Mouse (Mus musculus): ENCODE data around the gene Apobec4. TPM values are rescaled to one million over a fixed set of nuclear protein-coding genes. Genes with fewer than 3 reads are reported as not detected.
"Not testable (repeated sequence)": the region's sequence is repeated elsewhere in the genome, so short reads cannot be mapped to it uniquely, and the experiment has no call there.

Apobec4 gene
- total RNA-seq, 2 experiments from 2014 or later = not detected

DNA sequence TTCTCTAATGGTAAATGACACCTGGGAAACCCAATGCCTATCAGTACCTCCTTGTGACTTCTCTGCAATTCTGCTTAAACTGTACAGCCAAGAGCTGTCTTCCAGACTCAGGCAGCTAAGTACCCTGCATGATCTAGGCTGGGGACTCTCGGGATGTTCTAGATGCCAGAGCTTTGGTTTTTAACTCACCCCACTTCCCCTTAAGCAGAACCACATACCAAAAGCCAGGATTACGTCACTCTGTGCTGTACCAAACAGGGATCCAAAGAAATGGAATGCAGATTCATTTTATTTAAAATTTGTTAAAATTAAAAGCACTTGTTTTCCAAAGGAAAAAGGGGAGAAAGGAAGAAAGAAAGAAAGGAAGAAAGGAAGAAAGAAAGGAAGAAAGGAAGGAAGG is 11.4 kb downstream of the Apobec4 start:
- intact Hi-C loops (cut with DNase I) = no loop called here
- DNase-seq (ENCODE audit: low spot score in 2 of 2) = no peak

DNA sequence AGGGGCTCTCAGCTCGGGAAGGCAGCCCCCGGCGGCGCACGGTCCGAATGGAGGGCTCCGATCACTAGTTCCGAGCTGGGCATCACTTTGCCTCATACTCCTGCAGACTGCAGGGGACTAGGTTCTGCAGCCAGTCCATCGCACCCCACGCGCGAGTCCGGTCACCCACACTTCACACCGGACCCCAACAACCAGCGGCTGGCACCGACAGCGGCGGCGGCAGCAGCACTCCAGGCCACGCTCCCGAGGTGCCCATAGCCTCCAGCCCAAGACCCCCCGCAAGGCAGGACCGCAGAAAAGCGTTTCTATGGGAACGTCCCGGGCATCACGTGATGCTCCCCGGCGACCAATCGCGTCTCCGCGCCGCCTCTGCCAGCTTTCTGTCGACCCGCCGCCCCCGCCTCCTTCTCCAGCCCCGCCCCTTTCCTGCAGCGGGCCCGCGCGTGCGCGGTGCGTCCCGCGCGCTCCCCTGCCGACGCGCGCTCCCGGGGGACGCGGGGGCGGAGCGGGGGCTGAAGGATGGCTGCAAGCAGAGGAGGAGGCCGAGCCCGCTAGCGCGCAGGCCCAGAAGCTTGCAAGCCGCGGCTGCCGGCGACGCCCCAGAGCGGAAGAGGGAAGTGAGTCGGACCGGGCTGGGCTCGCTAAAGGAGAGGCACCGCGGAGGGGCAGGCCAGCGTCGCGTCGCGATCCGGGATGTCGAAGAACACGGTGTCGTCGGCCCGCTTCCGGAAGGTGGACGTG is 15.9 kb downstream of the Apobec4 start, which contains the start of the genes Rgl1 and Arpc5:
TSS of gene Rgl1 (minus strand) at position 320 of the 741 bp plus-strand sequence.
TSS of gene Arpc5 (plus strand) at position 511 of the 741 bp plus-strand sequence.
- intact Hi-C loops (cut with DNase I) = loop anchor here (5.0 kb wide), 2 partner anchors 71 to 136 kb away; partner anchors contain the start of gene Smg7
- peak; percentile 97 to 98 for DNase-seq (ENCODE audit: low spot score in 2 of 2)

DNA sequence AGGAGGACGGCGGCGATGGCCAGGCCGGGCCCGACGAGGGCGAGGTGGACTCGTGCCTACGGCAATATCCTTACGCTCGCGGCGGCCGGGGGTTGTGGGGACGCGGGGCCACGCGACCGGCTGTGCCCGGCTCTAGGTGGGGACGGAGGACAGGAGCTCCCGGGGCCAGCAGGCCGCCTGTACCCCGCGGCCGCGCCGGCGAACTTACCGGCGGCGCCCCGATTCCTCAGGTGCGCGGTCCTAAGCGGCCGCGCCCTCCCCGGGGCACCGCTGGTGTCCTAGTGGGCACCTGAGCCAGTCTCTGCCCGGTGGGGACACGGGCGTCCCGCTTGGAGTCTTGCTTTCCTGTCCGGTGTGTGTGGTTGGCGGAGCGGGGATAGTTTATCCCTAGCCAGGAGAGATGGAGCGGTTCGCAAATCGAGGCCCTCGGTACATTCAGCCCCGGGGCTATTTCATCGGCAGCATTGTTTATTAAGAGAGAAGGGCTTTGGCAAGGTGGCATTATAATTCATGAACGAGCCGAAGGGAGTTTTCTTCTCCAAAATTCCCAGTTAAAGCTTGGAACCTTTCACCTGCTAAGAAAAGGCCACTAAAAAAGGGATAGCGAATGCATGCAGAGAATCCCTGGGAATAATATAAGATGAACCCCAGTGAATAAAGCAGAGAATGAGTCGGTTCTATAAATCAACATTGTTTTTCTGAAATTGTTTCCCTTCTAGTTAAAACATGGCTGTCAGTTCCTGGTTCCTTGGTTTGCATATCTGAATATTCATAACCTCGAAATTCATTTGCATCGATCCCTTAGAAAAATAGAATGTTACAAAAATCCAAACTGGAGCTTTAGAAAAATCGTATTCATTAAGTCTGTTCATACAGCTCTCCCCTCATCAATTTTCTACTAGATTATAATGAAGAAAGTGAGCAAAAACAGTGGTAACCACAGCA is 16.7 kb downstream of the Apobec4 start:
- intact Hi-C loops (cut with DNase I) = loop anchor here (5.0 kb wide), 2 partner anchors 70 to 135 kb away; partner anchors contain the start of gene Smg7
- peak; percentile 30 for DNase-seq (ENCODE audit: low spot score in 2 of 2)

DNA sequence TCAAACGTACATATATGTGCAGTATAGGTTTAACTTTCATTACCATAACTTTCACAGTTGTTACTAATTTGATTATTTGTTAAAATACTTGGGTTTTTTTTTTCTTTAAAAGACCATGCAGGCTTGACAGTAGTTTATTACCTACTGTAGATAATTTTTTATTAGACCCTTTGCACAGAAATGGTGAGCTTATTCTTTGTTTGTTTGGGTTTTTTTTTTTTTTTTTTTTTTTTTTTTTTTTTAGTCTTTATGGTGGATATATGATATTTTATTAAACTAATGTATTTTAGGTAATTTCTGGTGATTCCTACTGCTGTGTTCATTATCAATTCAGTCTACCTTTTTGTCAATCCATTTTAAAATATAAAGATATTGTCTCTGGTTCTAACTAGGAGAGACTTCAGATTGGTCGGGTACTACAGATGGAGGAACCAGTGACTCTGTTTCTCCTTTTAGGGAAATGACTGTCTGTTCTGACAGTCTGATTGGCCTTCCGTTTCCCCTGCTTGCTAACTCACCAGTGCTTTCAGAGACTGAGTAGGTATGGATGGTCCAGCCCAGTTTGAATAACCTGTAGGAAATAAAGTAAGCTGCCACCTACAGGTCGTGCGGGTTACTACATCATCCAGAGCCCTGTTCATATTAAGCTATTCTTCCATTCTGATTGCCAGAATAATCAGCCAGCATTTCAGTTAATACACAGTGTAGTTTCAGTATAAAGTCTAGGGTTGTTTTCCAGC is 17.6 kb downstream of the Apobec4 start:
- DNase-seq (ENCODE audit: low spot score in 2 of 2) = peak; percentile 93 to 94
- intact Hi-C loops (cut with DNase I) = loop anchor here (2.0 to 5.0 kb wide), 3 partner anchors 69 to 243 kb away; partner anchors contain the start of gene Smg7

DNA sequence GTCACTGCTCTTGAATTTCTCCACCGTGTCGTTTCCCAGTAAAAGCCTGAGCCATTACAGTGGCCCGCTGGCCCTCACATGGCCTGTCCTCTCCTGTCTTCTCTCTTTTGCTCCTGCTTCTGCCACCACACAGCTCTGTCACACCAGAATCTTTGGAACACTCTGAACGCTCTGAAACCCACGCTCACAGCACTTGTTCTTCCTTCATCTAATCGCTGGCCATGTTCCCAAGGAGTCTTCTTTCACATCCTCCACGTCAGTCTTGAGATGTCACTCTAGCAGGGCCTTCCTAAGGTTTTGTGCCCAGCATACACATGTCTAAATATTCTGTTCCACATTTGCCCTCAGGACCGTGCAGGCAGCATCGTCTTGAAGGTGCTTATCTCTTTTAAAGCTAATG is 20.7 kb downstream of the Apobec4 start:
- intact Hi-C loops (cut with DNase I) = no loop called here
- no peak for DNase-seq (ENCODE audit: low spot score in 2 of 2)

DNA sequence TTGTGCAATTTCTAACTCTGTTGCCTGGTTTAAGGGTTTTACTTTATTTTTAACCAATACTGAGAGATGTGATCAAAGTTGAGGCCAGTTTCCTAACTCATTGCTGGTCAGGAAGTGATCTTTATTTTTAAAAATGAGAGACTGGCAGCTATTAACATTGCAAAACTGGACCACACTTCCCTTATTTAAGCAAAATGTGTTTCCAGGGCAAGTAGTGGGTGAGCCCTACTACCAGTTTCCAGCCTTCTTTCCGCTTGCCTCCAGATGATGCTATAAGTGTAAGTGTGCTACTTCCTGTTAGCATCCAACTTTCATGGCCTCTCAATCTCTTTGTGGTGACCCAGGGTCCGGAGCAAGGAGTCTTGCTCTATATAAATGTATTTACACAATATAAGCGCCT is 24.2 kb downstream of the Apobec4 start:
- DNase-seq (ENCODE audit: low spot score in 2 of 2); intact Hi-C loops (cut with DNase I): not testable (repeated sequence)

DNA sequence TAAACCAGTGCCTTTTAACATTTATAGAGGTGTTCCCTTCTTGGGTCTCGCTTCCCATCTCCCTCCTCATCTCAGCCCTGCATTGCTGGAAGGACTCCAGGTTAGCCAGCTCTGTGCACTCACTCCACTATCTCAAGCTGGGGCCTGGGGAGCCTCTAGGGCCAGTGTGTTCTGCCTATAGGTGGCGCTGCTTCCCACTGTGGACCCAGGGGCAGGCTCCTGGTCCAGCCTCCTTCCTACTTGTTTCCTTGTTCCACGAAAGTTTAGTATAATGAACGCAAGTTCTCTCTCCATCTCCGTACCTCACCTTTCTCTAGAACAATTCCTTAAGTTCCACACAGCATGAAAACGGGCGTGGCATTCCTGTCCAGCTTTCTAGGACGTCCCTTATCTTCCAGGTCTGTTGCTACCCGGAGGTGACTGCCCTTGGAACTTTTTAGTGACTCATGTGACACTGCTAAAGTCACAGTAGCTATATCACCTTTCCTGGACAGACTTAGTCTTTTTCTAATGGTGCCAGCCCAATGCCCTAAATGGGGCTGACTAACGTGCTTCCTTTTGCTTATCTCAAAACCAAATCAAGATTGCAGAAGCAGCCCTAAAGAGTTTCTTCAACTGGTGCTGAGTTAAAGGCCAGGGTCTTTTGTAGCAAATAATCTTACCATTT is 28.9 kb downstream of the Apobec4 start:
- intact Hi-C loops (cut with DNase I) = no loop called here
- DNase-seq (ENCODE audit: low spot score in 2 of 2) = peak; percentile 41 to 71

DNA sequence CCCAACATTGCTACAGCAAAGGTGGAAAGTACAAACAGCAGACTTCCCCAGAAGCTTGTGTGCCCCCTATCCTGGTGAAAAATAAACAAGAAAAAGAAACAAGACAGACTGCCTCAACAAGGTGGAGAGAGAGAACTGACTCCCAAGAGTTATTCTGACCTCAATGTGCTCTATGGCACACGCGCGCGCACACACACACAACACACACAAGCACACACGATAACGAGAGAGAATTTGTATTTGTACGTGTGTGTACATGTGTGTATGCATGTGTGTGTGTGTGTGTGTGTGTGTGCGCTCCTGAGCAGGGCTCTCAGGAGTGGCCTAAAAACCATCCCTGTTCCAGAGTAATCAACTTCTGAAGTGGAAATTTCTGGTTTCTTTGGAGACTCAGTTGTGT is 34.3 kb downstream of the Apobec4 start:
- intact Hi-C loops (cut with DNase I) = loop anchor here (5.0 kb wide), 1 partner anchor 48 kb away; no protein-coding TSS in a partner anchor

DNA sequence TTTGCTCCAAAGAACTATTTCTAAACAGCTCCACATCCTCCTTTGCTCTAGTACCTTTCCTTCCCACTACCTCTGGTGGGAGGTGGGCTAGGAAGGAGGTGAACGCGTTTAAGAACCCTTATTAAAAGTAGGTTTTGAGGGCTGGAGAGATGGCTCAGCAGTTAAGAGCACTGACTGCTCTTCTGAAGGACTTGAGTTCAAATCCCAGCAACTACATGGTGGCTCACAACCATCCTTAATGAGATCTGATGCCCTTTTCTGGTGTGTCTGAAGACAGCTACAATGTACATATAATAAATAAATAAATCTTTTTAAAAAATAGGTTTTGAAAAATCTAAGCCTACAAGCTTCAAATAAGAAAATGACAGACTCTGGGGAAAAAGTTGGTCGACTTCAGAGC is 35.1 kb downstream of the Apobec4 start:
- DNase-seq (ENCODE audit: low spot score in 2 of 2); intact Hi-C loops (cut with DNase I): not testable (repeated sequence)

More for the DNA sequence above, 34.3 kb downstream of the Apobec4 start:
- DNase-seq (ENCODE audit: low spot score in 2 of 2) = no peak

DNA sequence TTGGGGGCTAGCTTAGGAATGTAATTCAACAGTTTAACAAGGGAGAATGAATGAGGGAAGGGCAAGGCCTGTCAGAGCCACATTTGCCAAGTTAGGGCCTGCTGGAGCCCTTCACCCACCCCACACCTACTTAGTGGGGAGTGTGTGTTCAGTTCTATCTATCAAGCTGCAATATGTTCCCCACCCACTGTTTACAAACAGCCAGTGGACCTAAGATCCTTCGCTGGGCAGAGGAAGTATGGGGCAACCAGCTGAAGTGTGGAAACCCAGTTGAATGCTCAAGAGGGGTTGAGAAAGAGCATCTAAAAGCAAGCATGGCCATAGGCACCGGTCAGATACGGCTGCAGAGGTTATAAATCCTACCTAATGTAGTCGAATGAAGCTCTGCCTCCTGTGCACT is 36.6 kb downstream of the Apobec4 start:
- DNase-seq (ENCODE audit: low spot score in 2 of 2) = no peak
- intact Hi-C loops (cut with DNase I) = no loop called here

DNA sequence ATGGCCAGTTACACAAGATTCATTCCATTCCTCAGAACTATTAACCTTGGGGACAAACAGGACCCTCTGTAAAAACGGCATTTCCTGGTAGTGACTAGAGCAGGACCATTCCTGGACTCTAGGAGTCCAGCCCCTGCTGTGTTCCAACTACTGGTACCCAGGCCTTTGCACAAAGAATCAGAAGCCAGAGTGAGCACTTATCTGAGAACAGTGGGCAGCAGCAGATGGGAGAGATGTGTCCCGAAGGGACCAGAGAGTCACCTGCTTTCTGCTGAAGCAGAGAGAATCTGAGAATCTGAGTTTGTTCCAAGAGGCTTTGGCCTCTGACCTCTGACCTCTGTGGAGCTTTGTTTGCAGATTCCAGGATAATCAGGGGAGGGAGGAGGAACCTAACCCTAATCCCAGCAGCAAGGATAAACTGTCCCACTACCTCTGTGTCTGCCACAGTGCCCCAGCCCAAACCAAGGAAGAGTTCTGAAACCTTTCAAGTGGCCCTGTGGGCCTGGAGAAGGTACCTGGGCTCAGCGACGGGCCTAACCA is 37.8 kb downstream of the Apobec4 start:
- intact Hi-C loops (cut with DNase I) = no loop called here
- DNase-seq (ENCODE audit: low spot score in 2 of 2) = no peak

DNA sequence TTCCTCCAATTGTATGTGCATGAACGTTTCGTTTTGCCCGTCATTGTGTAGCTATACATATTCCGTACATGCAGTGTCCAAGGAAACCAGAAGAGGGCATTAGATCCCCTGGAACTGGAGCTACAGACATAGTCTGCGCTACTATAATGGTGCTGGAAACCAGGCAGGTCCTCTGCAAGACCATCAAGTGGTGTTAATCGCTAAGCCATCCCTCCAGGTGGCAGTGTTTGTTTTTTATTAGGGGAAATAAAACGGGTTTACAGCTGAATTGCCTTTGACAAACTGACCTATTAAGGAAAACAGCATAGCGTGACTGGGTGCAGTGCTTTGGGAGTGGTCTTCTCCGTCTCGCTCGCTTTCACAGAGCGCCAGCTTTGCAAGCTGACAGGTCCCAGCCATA is 39.9 kb downstream of the Apobec4 start:
- intact Hi-C loops (cut with DNase I) = loop anchor here (5.0 kb wide), 1 partner anchor 112 kb away; the partner anchor contains the start of gene Smg7
- peak; percentile 38 to 46 for DNase-seq (ENCODE audit: low spot score in 2 of 2)

DNA sequence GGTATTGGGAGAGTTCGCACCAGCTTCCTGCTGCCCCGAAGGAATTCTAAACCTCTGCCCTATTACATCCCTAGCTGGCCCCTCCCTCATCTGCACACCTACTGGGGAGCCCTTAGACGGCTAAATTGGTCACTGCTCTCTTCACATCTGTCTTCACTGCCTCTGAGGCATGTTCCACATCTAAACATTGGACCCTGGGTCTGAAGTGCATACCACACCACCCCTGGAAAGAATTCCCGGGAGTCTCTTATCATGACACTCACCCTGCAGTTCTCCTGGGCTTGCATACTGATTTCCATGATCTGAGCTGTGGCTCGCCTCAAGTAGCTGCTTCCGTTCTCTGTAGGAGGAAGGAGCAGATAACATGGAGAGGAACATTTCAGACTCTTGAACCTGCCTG is 40.5 kb downstream of the Apobec4 start:
- no peak for DNase-seq (ENCODE audit: low spot score in 2 of 2)
- intact Hi-C loops (cut with DNase I) = loop anchor here (5.0 kb wide), 1 partner anchor 111 kb away; the partner anchor contains the start of gene Smg7

DNA sequence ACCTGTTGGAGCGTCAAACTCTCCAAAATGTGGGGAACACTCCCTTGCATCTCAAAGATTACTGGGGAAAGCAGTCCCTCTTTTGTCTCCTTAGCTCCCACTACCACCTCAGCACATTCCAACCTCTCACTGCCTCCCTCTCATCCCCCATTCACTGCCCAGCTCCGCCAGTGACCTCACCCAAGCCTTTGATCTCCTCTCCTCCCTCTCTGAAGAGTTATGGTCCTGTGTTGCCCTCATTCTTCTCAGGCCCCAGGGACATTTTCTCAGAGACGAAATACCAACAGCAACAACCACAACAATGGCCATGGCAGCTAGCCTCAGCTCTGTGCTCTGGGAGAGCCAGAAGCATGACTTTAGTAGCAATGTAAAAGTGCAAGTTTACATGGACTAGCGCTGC is 40.9 kb downstream of the Apobec4 start:
- intact Hi-C loops (cut with DNase I) = loop anchor here (5.0 kb wide), 1 partner anchor 111 kb away; the partner anchor contains the start of gene Smg7

DNA sequence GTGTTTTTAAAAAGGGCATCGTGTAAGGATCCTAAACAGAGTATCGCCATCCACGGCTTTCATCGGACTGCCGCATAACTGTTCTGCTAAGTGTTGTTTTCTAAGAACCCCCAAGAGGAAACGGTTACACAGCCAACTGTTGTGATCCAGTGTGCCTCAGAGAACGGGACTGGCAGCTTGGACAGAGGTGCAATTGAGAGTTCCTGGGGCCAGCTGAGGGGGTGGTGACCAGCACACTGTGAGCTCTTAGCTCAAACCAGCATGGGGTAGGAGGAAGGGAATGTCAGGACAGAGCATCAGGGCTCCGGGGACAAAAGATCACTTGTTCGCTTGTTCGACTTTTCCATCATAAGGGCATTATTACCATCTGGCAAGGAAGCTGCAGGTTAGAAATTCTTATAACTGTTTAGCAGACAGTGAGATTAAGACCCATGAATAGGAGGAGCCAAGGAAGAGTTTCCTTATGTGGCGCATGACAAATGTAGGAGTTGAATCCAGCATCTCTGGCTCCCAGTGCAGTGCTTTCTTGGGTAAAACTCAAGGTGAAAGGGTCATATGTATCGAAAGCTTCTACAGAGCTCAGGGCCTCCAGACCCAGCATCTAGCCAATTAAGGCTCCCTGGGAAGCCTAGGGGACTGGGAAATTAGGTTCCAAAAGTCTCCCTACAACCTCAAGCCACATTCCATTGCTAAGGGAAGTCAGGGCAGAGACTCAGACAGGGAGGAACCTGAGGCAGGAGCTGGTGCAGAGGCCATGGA is 42.6 kb downstream of the Apobec4 start:
- DNase-seq (ENCODE audit: low spot score in 2 of 2) = peak; percentile 40 to 71
- intact Hi-C loops (cut with DNase I) = loop anchor here (5.0 kb wide), 1 partner anchor 109 kb away; the partner anchor contains the start of gene Smg7

More for the DNA sequence above, 40.9 kb downstream of the Apobec4 start:
- no peak for DNase-seq (ENCODE audit: low spot score in 2 of 2)

DNA sequence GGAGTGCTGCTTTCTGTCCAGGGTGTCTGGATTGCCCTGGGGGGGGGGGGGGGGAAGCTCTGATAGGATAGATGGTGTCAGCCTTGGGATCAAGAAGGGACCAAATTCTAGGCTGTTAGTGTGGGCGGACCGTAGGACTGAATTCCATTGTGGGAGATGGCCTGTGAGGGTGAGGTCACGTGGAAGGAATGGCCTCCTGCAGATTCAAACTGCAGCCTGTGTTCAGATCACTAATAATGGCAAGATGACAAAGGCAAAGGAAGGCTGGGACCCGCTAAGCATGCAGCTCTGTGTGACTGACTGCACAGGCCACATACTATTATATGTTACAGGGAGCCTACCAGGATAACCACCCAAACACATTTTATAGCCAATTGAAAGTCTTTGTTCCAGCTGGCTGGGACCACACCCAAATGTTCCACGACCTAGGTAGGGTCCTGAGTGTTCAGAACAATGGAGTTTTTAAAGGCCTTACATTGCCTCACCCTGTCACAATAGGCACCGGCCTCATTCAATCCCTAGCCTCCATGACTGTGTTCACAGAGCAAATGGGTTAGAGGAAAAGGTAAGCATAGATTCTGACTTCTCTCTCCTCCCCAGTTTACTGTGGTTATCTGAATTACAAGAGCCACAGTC is 43.3 kb downstream of the Apobec4 start:
- DNase-seq (ENCODE audit: low spot score in 2 of 2) = no peak
- intact Hi-C loops (cut with DNase I) = loop anchor here (5.0 kb wide), 1 partner anchor 109 kb away; the partner anchor contains the start of gene Smg7

DNA sequence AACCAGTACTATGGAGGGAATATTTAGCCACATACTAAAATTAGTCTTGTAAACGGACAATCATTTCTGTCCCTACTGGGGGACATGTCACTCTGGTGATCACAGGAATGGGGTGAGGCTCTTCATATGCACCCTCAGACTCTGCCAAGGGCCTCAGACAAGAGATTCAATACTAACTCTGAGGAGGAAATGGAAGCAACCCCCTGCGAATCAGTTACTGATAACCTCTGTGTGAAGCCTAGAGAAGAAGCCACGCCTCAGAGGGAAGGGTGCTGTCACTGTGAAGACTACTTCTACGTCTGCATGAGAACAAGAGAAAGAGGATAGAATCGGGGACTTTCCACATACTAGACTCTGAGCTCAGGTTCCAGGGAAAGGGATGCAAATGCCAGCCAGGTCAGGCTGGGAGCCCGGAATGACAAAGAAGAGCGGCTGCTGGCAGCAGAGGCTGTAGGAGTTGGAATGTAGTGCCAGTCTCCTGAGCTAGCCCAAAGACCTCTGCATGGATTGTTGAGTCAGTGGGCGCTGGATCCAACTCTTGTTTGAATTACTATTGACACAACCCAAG is 45.4 kb downstream of the Apobec4 start:
- DNase-seq (ENCODE audit: low spot score in 2 of 2) = no peak
- intact Hi-C loops (cut with DNase I) = no loop called here

Measured in left cerebral cortex, postnatal 14 days (tissue).